Mouse (Mus musculus): Measurements from ENCODE around the gene Serac1. TPM values are rescaled to one million over a fixed set of nuclear protein-coding genes. Genes with fewer than 3 reads are reported as not detected.

Gene Serac1
- polyA plus RNA-seq, 2 experiments = 5.0 to 12.4 TPM

- H3K9ac ChIP-seq (ENCODE audit: low read depth, low read length, severe bottlenecking) = peak overlapping the region; percentile 97; the same call in 1 of the 2 replicates
- H3K4me3 ChIP-seq (replicated peaks; ENCODE audit: low read length) = peak overlapping the region; percentile 64
- no peak for DNase-seq (ENCODE audit: low spot score)
- H3K4me1 ChIP-seq (ENCODE audit: control insufficient read depth, insufficient read depth, low read length) = peaks cover 14% of the 10 kb centered on the region
- H3K36me3 ChIP-seq (ENCODE audit: control insufficient read depth, insufficient read depth, low read length) = peaks cover 5% of the 10 kb centered on the region; the same call in 1 of the 2 replicates
- H3K9me3 ChIP-seq (ENCODE audit: control insufficient read depth, low read length) = no peaks in the 10 kb centered on the region
- no peak for ATAC-seq (ENCODE audit: low FRiP score, low read depth)
- H3K4me2 ChIP-seq (replicated peaks; ENCODE audit: low read depth, low read length, severe bottlenecking) = peak overlapping the region; percentile 73
- TF ChIP-seq POLR2A (IDR thresholded peaks at IDR 0.05; ENCODE audit: borderline replicate concordance, extremely low read depth, insufficient read depth, insufficient read length) = no peak
- 53% methylated on average over 7 of the region's 7 CpGs for WGBS
- H3K27ac ChIP-seq (replicated peaks; ENCODE audit: low read depth, low read length) = no peak overlapping the region
- no peaks in the 10 kb centered on the region for H3K27me3 ChIP-seq (ENCODE audit: control insufficient read depth, insufficient read depth, low read length)
Observed at GRCm38 (mm10) chr17:6108175-6108574, 28.6 kb upstream of the Serac1 start.

GRCm38 (mm10) chr17:6107015-6107601 lies 27.6 kb upstream of the Serac1 start:
- no peaks in the 10 kb centered on the region for H3K27me3 ChIP-seq (ENCODE audit: control insufficient read depth, insufficient read depth, low read length)
- DNase-seq (ENCODE audit: low spot score) = peak; percentile 56
- peaks cover 14% of the 10 kb centered on the region for H3K4me1 ChIP-seq (ENCODE audit: control insufficient read depth, insufficient read depth, low read length)
- peaks cover 5% of the 10 kb centered on the region; the same call in 1 of the 2 replicates for H3K36me3 ChIP-seq (ENCODE audit: control insufficient read depth, insufficient read depth, low read length)
- peak overlapping the region; percentile 96 for H3K27ac ChIP-seq (replicated peaks; ENCODE audit: low read depth, low read length)
- no peaks in the 10 kb centered on the region for H3K9me3 ChIP-seq (ENCODE audit: control insufficient read depth, low read length)
- H3K4me2 ChIP-seq (replicated peaks; ENCODE audit: low read depth, low read length, severe bottlenecking) = peak overlapping the region; percentile 73
- peak overlapping the region; percentile 97 for H3K9ac ChIP-seq (ENCODE audit: low read depth, low read length, severe bottlenecking)
- under 1% methylated on average over 34 of the region's 50 CpGs for WGBS
- TF ChIP-seq POLR2A (IDR thresholded peaks at IDR 0.05; ENCODE audit: borderline replicate concordance, extremely low read depth, insufficient read depth, insufficient read length) = no peak
- peak overlapping the region; percentile 64 for H3K4me3 ChIP-seq (replicated peaks; ENCODE audit: low read length)
- ATAC-seq (ENCODE audit: low FRiP score, low read depth) = peak; percentile 62

- Histone ChIP-seq H3K4me2 (replicated peaks; ENCODE audit: low read depth, low read length, severe bottlenecking) (peak within 1 kb of the TSS; percentile 73), H3K9me3 (ENCODE audit: control insufficient read depth, low read length) (no peaks in the 10 kb centered on the region), H3K36me3 (ENCODE audit: control insufficient read depth, insufficient read depth, low read length) (peaks cover 5% of the 10 kb centered on the region; the same call in 1 of the 2 replicates), H3K4me3 (replicated peaks; ENCODE audit: low read length) (peak within 1 kb of the TSS; percentile 64), H3K9ac (ENCODE audit: low read depth, low read length, severe bottlenecking) (peak within 1 kb of the TSS; percentile 97), H3K27me3 (ENCODE audit: control insufficient read depth, insufficient read depth, low read length) (no peaks in the 10 kb centered on the region), H3K27ac (replicated peaks; ENCODE audit: low read depth, low read length) (peak within 1 kb of the TSS; percentile 96), H3K4me1 (ENCODE audit: control insufficient read depth, insufficient read depth, low read length) (peaks cover 14% of the 10 kb centered on the region)
- 0% methylated on average over 15 of the region's 76 CpGs for WGBS
- peak; percentile 81 for DNase-seq (ENCODE audit: low spot score)
- ATAC-seq (ENCODE audit: low FRiP score, low read depth) = peak; percentile 95
- peak; percentile 77; the same call in 1 of the 2 replicates for TF ChIP-seq POLR2A (IDR thresholded peaks at IDR 0.05; ENCODE audit: borderline replicate concordance, extremely low read depth, insufficient read depth, insufficient read length)
Observed at GRCm38 (mm10) chr17:6106361-6107014, 26.9 kb upstream of the Serac1 start, which contains the start of gene Tulp4. Gene Tulp4 (plus strand): TSS chr17:6106437.

GRCm38 (mm10) chr17:6103566-6103965 lies 24.0 kb upstream of the Serac1 start:
- Histone ChIP-seq H3K4me1 (ENCODE audit: control insufficient read depth, insufficient read depth, low read length) (peaks cover 11% of the 10 kb centered on the region), H3K4me3 (replicated peaks; ENCODE audit: low read length) (no peak overlapping the region), H3K9me3 (ENCODE audit: control insufficient read depth, low read length) (no peaks in the 10 kb centered on the region), H3K27ac (replicated peaks; ENCODE audit: low read depth, low read length) (no peak overlapping the region), H3K27me3 (ENCODE audit: control insufficient read depth, insufficient read depth, low read length) (no peaks in the 10 kb centered on the region), H3K9ac (ENCODE audit: low read depth, low read length, severe bottlenecking) (no peak overlapping the region), H3K36me3 (ENCODE audit: control insufficient read depth, insufficient read depth, low read length) (no peaks in the 10 kb centered on the region), H3K4me2 (replicated peaks; ENCODE audit: low read depth, low read length, severe bottlenecking) (no peak overlapping the region)
- 76% methylated on average over 6 of the region's 6 CpGs for WGBS
- no peak for DNase-seq (ENCODE audit: low spot score)
- ATAC-seq (ENCODE audit: low FRiP score, low read depth) = no peak
- no peak for TF ChIP-seq POLR2A (IDR thresholded peaks at IDR 0.05; ENCODE audit: borderline replicate concordance, extremely low read depth, insufficient read depth, insufficient read length)

GRCm38 (mm10) chr17:6102287-6102686 lies 22.7 kb upstream of the Serac1 start:
- DNase-seq (ENCODE audit: low spot score) (no peak), ATAC-seq (ENCODE audit: low FRiP score, low read depth) (no peak)
- Histone ChIP-seq H3K4me1 (ENCODE audit: control insufficient read depth, insufficient read depth, low read length) (no peaks in the 10 kb centered on the region), H3K36me3 (ENCODE audit: control insufficient read depth, insufficient read depth, low read length) (no peaks in the 10 kb centered on the region), H3K4me2 (replicated peaks; ENCODE audit: low read depth, low read length, severe bottlenecking) (no peak overlapping the region), H3K27ac (replicated peaks; ENCODE audit: low read depth, low read length) (no peak overlapping the region), H3K27me3 (ENCODE audit: control insufficient read depth, insufficient read depth, low read length) (no peaks in the 10 kb centered on the region), H3K9me3 (ENCODE audit: control insufficient read depth, low read length) (no peaks in the 10 kb centered on the region), H3K9ac (ENCODE audit: low read depth, low read length, severe bottlenecking) (no peak overlapping the region), H3K4me3 (replicated peaks; ENCODE audit: low read length) (no peak overlapping the region)
- no peak for TF ChIP-seq POLR2A (IDR thresholded peaks at IDR 0.05; ENCODE audit: borderline replicate concordance, extremely low read depth, insufficient read depth, insufficient read length)
- WGBS = 88% methylated on average over 3 of the region's 3 CpGs

All from limb, embryonic 14.5 days (tissue).